Mouse (Mus musculus) ES-CJ7 (cell line): ENCODE results near the gene Pkp4.

ENCODE experiments used
- DNase-seq: peaks from one replicate; pipeline ENCODE4 v3.0.0; 2011; ENCODE audit warnings: low read depth, low spot score

Gene Pkp4

GRCm38 (mm10) chr2:59271835-59272234, 111.2 kb downstream of the Pkp4 start:
- no peak for DNase-seq

- no peak for DNase-seq
These were observed 112.1 kb downstream of the Pkp4 start for GRCm38 (mm10) chr2:59272713-59273112.

GRCm38 (mm10) chr2:59280914-59281562, 120.4 kb downstream of the Pkp4 start:
- no peak for DNase-seq

GRCm38 (mm10) chr2:59282966-59283365, 122.3 kb downstream of the Pkp4 start:
- no peak for DNase-seq

- peak; percentile 16 for DNase-seq
These were observed 123.6 kb downstream of the Pkp4 start for GRCm38 (mm10) chr2:59284216-59284615.

GRCm38 (mm10) chr2:59284734-59285490, 124.3 kb downstream of the Pkp4 start:
- DNase-seq: no peak

- DNase-seq: no peak
These were observed 124.9 kb downstream of the Pkp4 start for GRCm38 (mm10) chr2:59285581-59285980.

GRCm38 (mm10) chr2:59286247-59286646, 125.6 kb downstream of the Pkp4 start:
- no peak for DNase-seq

GRCm38 (mm10) chr2:59287630-59288029, 127.0 kb downstream of the Pkp4 start:
- no peak for DNase-seq

- no peak for DNase-seq
These were observed 128.8 kb downstream of the Pkp4 start for GRCm38 (mm10) chr2:59289411-59289810.

GRCm38 (mm10) chr2:59290391-59290790, 129.7 kb downstream of the Pkp4 start:
- no peak for DNase-seq

GRCm38 (mm10) chr2:59299831-59300230, 139.2 kb downstream of the Pkp4 start:
- DNase-seq: no peak

- DNase-seq: peak; percentile 27
These were observed 141.0 kb downstream of the Pkp4 start for GRCm38 (mm10) chr2:59301671-59302070.

GRCm38 (mm10) chr2:59302430-59302829, 141.8 kb downstream of the Pkp4 start:
- DNase-seq: no peak

- no peak for DNase-seq
These were observed 142.9 kb downstream of the Pkp4 start for GRCm38 (mm10) chr2:59303530-59304063.

GRCm38 (mm10) chr2:59307302-59307701, 146.7 kb downstream of the Pkp4 start:
- DNase-seq: no peak

- DNase-seq: no peak
These were observed 147.4 kb downstream of the Pkp4 start for GRCm38 (mm10) chr2:59308055-59308454.

GRCm38 (mm10) chr2:59313293-59313692, 152.6 kb downstream of the Pkp4 start:
- peak; percentile 48 for DNase-seq

GRCm38 (mm10) chr2:59318631-59319030, 158.0 kb downstream of the Pkp4 start:
- DNase-seq: peak; percentile 54

- no peak for DNase-seq
These were observed 167.3 kb downstream of the Pkp4 start for GRCm38 (mm10) chr2:59327946-59328345.

- DNase-seq: no peak
These were observed 170.4 kb downstream of the Pkp4 start for GRCm38 (mm10) chr2:59331093-59331492.

- DNase-seq: no peak
These were observed 171.9 kb downstream of the Pkp4 start for GRCm38 (mm10) chr2:59332523-59332922.

- no peak for DNase-seq
These were observed 177.9 kb downstream of the Pkp4 start for GRCm38 (mm10) chr2:59338501-59338900.
